Mouse (Mus musculus): ENCODE measurements around the gene Olfr504.

DNA sequence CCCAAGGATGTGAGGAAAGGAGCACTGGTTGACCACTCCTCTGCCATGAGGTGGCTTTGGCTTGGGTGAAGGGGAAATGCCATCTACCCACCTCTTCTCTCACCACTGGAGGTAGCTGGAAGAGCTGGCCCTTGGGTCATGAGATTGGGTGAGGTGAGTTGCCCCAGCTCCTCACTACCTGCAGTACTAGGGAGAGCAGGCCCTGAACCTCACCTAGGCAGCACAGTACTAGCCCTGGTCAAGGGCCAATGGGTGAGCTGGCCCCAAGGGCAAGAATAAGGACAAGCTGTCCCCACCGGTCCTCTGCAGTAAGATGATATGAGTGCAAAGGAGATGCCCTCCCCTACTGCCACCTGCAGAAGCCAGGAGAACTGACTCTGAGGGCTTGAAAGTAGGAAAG lies 24.2 kb upstream of the Olfr504 start:
- no peak for TF ChIP-seq KAT2A (IDR thresholded peaks at IDR 0.05; ENCODE audit: insufficient replicate concordance, low read length)
- no peak for TF ChIP-seq POLR2A (IDR thresholded peaks at IDR 0.05; ENCODE audit: low read depth, low read length)
- no peak for TF ChIP-seq ZKSCAN1 (IDR thresholded peaks at IDR 0.05; ENCODE audit: borderline replicate concordance, low read depth, low read length)
- no peak for TF ChIP-seq EP300 (IDR thresholded peaks at IDR 0.05; ENCODE audit: low read length)
- no peak for TF ChIP-seq CTCF (conservative IDR thresholded peaks at IDR 0.05 in 1 of 2, IDR thresholded peaks at IDR 0.05 in 1 of 2; ENCODE audit: low read depth in 2 of 2, low read length in 2 of 2)
- TF ChIP-seq UBTF (IDR thresholded peaks at IDR 0.05; ENCODE audit: low read depth, low read length), result no peak
- no peak for TF ChIP-seq JUND (conservative IDR thresholded peaks at IDR 0.05; ENCODE audit: low read depth, low read length)
- no peak for TF ChIP-seq NELFE (IDR thresholded peaks at IDR 0.05; ENCODE audit: low read depth, low read length)
- TF ChIP-seq MYC (IDR thresholded peaks at IDR 0.05; ENCODE audit: low read depth, low read length), result no peak
- no peak for TF ChIP-seq ZC3H11A (IDR thresholded peaks at IDR 0.05; ENCODE audit: low read depth, low read length)
- TF ChIP-seq BHLHE40 (IDR thresholded peaks at IDR 0.05; ENCODE audit: low read depth, low read length), result no peak
- TF ChIP-seq CHD2 (IDR thresholded peaks at IDR 0.05; ENCODE audit: low read length), result no peak
- TF ChIP-seq ELF1 (IDR thresholded peaks at IDR 0.05; ENCODE audit: low read depth, low read length), result no peak
- no peak for TF ChIP-seq MAX (IDR thresholded peaks at IDR 0.05; ENCODE audit: low read length)
